Mouse (Mus musculus) G1E (cell line): ENCODE data around the gene Fam216a. TPM values are rescaled to one million over a fixed set of nuclear protein-coding genes. Genes with fewer than 3 reads are reported as not detected.
"Not testable (repeated sequence)": the region's sequence is repeated elsewhere in the genome, so short reads cannot be mapped to it uniquely, and the experiment has no call there.

ENCODE experiments used
- ATAC-seq: 2 replicates; pipeline ENCODE4 v1.8.0; 2016; ENCODE audit warnings: mild to moderate bottlenecking; ENCODE audit not compliant: insufficient number of reproducible peaks, poor library complexity, low FRiP score, severe bottlenecking; ENCODE audit errors: extremely low read depth
- DNase-seq: peaks from one replicate; pipeline ENCODE4 v3.0.0; 2012; ENCODE audit warnings: low spot score
- H3K27me3 ChIP-seq: 2 replicates; pipeline ENCODE4 v1.6.1; 2012; ENCODE audit warnings: mild to moderate bottlenecking, low read length, inconsistent platforms; ENCODE audit not compliant: insufficient read depth
- H3K36me3 ChIP-seq: replicated peaks from 2 replicates; pipeline ENCODE3; 2012; ENCODE audit warnings: mild to moderate bottlenecking, inconsistent platforms
- H3K4me1 ChIP-seq: 2 replicates; pipeline ENCODE4 v1.6.1; 2012; ENCODE audit warnings: low read depth, low read length, inconsistent platforms, mixed read lengths; ENCODE audit not compliant: insufficient read depth
- H3K4me3 ChIP-seq: 2 replicates; pipeline ENCODE4 v1.5.1; 2012; ENCODE audit warnings: low read depth, mild to moderate bottlenecking, inconsistent platforms, low read length, moderate library complexity, mixed read lengths
- H3K9me3 ChIP-seq: replicated peaks from 2 replicates; pipeline ENCODE4 v1.6.1; 2012; ENCODE audit warnings: inconsistent platforms
- CTCF ChIP-seq: IDR thresholded peaks from 2 replicates; pipeline ENCODE4 v1.5.1; 2012; ENCODE audit warnings: low read depth, low read length, inconsistent platforms, mixed read lengths
- GATA1 ChIP-seq: IDR thresholded peaks from 2 replicates; pipeline ENCODE4 v1.6.1; 2012; ENCODE audit warnings: borderline replicate concordance, low read length, inconsistent platforms, mixed read lengths
- GATA2 ChIP-seq: IDR thresholded peaks from 2 replicates; pipeline ENCODE4 v1.6.1; 2012; ENCODE audit warnings: low read depth, low read length, inconsistent platforms, borderline replicate concordance
- POLR2AphosphoS5 ChIP-seq: IDR thresholded peaks from 2 replicates; pipeline ENCODE4 v1.6.1; 2012; ENCODE audit warnings: low read depth, low read length, inconsistent platforms; ENCODE audit not compliant: insufficient replicate concordance
- TAL1 ChIP-seq: conservative IDR thresholded peaks from 2 replicates; pipeline ENCODE4 v1.6.1; 2012; ENCODE audit warnings: low read depth, low read length, inconsistent platforms, mixed read lengths
- polyA plus RNA-seq: library from polyadenylated mRNA; stranded (reverse); fragments of >175 nt; gene quantifications from 2 replicates; pipeline ENCODE4 v1.2.3, GENCODE M21; 2012
- total RNA-seq, 2 experiments: library from RNA; stranded (forward) in 1 of 2; stranded (reverse) in 1 of 2; fragments of 200-1000 nt in 1 of 2; fragments of >200 nt in 1 of 2; fragmentation: Nextera tagmentation in 1 of 2; gene quantifications; 2 replicates each; pipeline ENCODE4 v1.2.3; 2014 to 2017

Fam216a gene
- total RNA-seq (2014; fragmentation: Nextera tagmentation) (46.5 and 61.5 TPM in 2 replicates), total RNA-seq (2017) (53.4 and 61.1 TPM in 2 replicates), polyA plus RNA-seq (69.9 and 93.7 TPM in 2 replicates)

DNA sequence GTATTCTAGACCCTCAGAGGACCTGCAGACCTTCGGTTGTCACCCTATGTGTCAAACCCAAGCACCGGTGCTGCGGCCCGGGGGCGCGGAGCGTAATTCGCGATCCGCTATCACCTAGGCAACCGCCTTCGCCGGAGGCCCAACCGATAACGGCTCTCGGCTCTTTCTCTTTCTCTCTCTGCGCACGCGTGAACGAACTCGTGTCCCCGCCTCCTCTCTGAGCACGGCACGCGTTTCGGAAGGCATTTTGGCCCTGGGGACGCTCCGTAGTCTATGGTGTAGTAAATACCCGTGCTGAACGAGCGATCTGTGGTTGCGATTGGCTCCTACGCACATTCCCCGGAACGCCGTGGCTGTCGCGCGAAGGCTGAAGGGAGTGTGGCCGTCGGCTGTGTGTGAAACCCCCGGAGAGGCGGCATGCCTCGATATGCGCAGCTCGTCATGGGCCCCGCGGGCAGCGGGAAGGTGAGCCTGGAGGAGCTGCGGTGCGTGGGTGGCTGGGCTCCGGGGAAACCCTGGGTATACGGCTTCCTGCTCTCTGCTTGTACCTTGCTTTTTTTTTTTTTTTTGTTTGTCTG lies at the start of gene Fam216a:
TSS of gene Fam216a (minus strand) at position 173 of the 578 bp plus-strand sequence.
- ATAC-seq: peak; percentile 92
- no peak for TF ChIP-seq CTCF
- no peak for TF ChIP-seq GATA1
- TF ChIP-seq GATA2: no peak
- TF ChIP-seq TAL1: no peak
- TF ChIP-seq POLR2AphosphoS5: no peak
- H3K4me1 ChIP-seq: peaks cover 26% of the 10 kb centered on the region
- no peaks in the 10 kb centered on the region for H3K9me3 ChIP-seq
- DNase-seq: peak; percentile 89
- H3K36me3 ChIP-seq: peaks cover 66% of the 10 kb centered on the region
- H3K4me3 ChIP-seq: peak within 1 kb of the TSS; percentile 88
- no peaks in the 10 kb centered on the region for H3K27me3 ChIP-seq

DNA sequence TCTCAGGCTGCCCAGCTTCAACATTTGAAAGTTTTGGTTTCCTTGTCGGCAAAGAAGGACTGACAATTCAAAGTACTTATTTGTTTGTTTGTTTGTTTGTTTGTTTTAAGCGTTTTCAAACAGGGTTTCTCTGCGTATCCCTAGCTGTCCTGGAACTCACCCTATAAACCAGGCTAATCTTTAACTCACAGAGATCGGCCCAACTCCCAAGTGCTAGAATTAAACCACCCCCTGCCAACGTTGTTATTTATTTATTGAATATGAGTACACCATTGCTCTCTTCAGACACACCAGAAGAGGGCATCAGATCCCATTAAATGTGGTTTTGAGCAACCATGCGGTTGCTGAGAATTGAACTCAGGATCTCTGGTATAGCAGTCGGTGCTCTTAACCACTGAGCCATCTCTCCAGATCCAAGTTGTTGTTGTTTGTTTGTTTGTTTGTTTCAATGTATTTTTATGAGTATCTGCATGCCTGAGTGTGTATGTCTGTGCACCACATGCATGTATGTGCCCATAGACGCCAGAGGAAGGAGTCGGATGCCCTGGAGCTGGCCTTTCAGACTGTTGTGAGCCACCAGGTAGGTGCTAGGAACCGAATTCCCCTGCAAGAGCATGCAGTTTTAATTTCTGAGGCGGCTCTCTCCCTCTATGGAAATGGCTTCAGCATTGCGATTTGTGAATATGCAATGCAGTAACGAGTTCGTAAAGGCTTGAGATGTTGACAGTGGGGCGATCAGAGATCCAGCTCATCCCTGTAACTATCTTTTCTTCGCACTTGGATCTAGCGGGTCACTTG lies 49.3 kb upstream of the Fam216a start, which contains the start of gene Anapc7:
TSS of gene Anapc7 (plus strand) at position 423 of the 798 bp plus-strand sequence.
- Histone ChIP-seq H3K4me3 (peak within 1 kb of the TSS; percentile 95), H3K27me3 (no peaks in the 10 kb centered on the region), H3K36me3 (peaks cover 20% of the 10 kb centered on the region), H3K4me1 (peaks cover 36% of the 10 kb centered on the region), H3K9me3 (no peaks in the 10 kb centered on the region)
- DNase-seq (no peak), ATAC-seq (no peak)
- no peak for TF ChIP-seq CTCF
- TF ChIP-seq TAL1: no peak
- TF ChIP-seq GATA1: no peak
- no peak for TF ChIP-seq POLR2AphosphoS5
- no peak for TF ChIP-seq GATA2

GRCm38 (mm10) chr5:122420676-122421075 lies 48.5 kb upstream of the Fam216a start:
- not testable (repeated sequence) for DNase-seq, H3K4me3 ChIP-seq, H3K9me3 ChIP-seq, H3K27me3 ChIP-seq, ATAC-seq
- peaks cover 36% of the 10 kb centered on the region for H3K4me1 ChIP-seq
- H3K36me3 ChIP-seq: peaks cover 13% of the 10 kb centered on the region

DNA sequence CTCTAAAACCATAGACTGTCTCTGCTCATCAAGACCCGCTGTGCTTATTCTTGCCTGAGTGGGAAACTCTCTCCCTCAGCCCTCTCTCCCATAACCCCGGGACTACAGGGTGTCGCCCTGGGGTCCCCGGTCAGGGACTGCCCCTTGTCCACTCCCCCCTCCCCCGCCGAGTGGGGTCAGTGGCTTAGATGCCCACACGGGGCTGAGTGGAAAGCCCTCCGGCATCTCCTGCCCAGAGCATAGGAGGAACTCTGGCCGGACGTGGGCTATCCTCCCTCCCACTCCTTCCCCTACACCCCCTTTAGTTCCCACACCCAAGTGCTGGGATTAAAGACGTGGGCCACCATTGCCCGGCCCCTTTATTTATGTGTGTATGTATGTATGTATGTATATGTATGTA lies 43.3 kb upstream of the Fam216a start:
- Histone ChIP-seq H3K9me3 (peaks cover 3% of the 10 kb centered on the region), H3K36me3 (peaks cover 3% of the 10 kb centered on the region), H3K4me1 (peaks cover 12% of the 10 kb centered on the region), H3K4me3 (no peak overlapping the region), H3K27me3 (no peaks in the 10 kb centered on the region)
- DNase-seq (no peak), ATAC-seq (no peak)
- TF ChIP-seq GATA1 (no peak), CTCF (no peak), TAL1 (no peak), GATA2 (no peak), POLR2AphosphoS5 (no peak)

- ATAC-seq: no peak
- Histone ChIP-seq H3K4me1 (peaks cover 12% of the 10 kb centered on the region), H3K36me3 (peaks cover 13% of the 10 kb centered on the region), H3K9me3 (peaks cover 3% of the 10 kb centered on the region), H3K4me3 (no peak overlapping the region), H3K27me3 (no peaks in the 10 kb centered on the region)
- TF ChIP-seq TAL1: no peak
- TF ChIP-seq POLR2AphosphoS5: no peak
- TF ChIP-seq GATA1: no peak
- no peak for TF ChIP-seq CTCF
- TF ChIP-seq GATA2: no peak
- no peak for DNase-seq
These were observed 42.2 kb upstream of the Fam216a start for GRCm38 (mm10) chr5:122414351-122414750.

DNA sequence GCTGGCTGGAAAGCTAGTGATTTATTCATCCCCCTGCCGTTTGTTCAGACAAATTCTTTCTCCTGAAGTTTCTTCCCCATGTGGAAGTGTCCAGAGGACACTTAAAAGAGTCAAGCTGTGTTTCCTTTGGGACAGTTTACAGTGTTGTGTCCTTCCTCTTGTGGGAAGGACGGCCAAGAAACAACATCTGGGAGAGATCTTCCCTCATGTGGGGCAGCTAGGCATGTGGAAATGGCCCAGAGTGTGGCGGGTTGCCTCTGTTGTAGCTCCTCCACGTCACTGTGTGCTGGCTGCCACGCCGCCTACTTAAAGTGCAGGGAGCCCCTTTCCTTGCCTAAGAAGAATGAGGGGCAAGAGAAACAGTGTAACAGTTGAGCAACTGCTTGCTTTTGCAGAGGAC lies 40.7 kb upstream of the Fam216a start:
- ATAC-seq (no peak), DNase-seq (no peak)
- Histone ChIP-seq H3K4me3 (no peak overlapping the region), H3K4me1 (peaks cover 12% of the 10 kb centered on the region), H3K9me3 (peaks cover 3% of the 10 kb centered on the region), H3K36me3 (peaks cover 18% of the 10 kb centered on the region), H3K27me3 (no peaks in the 10 kb centered on the region)
- no peak for TF ChIP-seq TAL1
- TF ChIP-seq CTCF: no peak
- no peak for TF ChIP-seq POLR2AphosphoS5
- TF ChIP-seq GATA1: no peak
- no peak for TF ChIP-seq GATA2
